19 mouse cellular contexts compared by ENCODE assay signal in the genomic region with DNA sequence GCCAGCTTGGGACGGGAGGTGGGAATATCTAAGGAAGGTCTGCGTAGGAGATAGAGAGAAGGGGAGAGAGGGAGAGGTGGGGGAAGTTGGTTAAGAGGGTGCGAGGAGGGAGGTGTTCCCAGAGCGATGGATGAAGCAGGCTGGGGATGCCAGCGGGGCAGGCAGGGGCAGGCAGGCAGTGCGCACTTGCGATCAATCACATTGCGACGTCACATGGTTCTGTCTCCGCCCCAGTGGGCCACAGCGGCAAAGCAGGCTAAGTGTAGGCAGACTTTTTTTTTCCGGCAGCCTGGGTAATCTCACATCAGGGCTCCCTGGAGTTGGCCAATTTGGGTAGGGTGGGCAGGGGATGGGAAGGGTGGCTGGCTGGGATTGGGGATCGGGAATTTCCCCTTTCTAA. TPM values are rescaled to one million over a fixed set of nuclear protein-coding genes. Genes with fewer than 3 reads are reported as not detected.
DNase-seq lines count a peak whose midpoint lies in the region; ATAC-seq and TF ChIP-seq lines count a peak whose summit lies in the region.
"Had no signal": no experiment of that assay in that cellular context is flagged by ENCODE, and none has a peak within 500 bp of the region (broad histone marks: within the 10 kb centered on the region; RNA-seq: fewer than 3 reads in every experiment).

No protein-coding gene starts in this region.

- no peaks in the 10 kb centered on the region for H3K27me3 ChIP-seq in forebrain, embryonic 10.5 days (ENCODE audit: poor library complexity, severe bottlenecking)
- no peaks in the 10 kb centered on the region for H3K27me3 ChIP-seq in forebrain, embryonic 16.5 days (replicated peaks; ENCODE audit: control insufficient read depth, insufficient read depth, low read length)
- no peaks in the 10 kb centered on the region for H3K27me3 ChIP-seq in limb, embryonic 14.5 days (ENCODE audit: control insufficient read depth, insufficient read depth, low read length)
- no peaks in the 10 kb centered on the region for H3K27me3 ChIP-seq in limb, embryonic 10.5 days (ENCODE audit: low read depth, poor library complexity, severe bottlenecking)
- no peaks in the 10 kb centered on the region for H3K27me3 ChIP-seq in forebrain, embryonic 15.5 days
- no peaks in the 10 kb centered on the region for H3K27me3 ChIP-seq in thymus, adult 2 months (ENCODE audit: control insufficient read depth, insufficient read depth, low read length)
- H3K27me3 ChIP-seq: liver, embryonic 13.5 days had no signal

- no peak for TF ChIP-seq POLR2A in limb, embryonic 14.5 days (IDR thresholded peaks at IDR 0.05; ENCODE audit: borderline replicate concordance, extremely low read depth, insufficient read depth, insufficient read length)
- TF ChIP-seq POLR2A in thymus, adult 2 months (IDR thresholded peaks at IDR 0.05; ENCODE audit: control insufficient read depth, extremely low read depth, insufficient read depth, low read length, poor library complexity): no peak

- peaks cover 99% of the 10 kb centered on the region for H3K36me3 ChIP-seq in forebrain, embryonic 10.5 days (replicated peaks)
- H3K36me3 ChIP-seq in forebrain, embryonic 16.5 days (ENCODE audit: control insufficient read depth, insufficient read depth): peaks cover 24% of the 10 kb centered on the region
- peaks cover 96% of the 10 kb centered on the region for H3K36me3 ChIP-seq in limb, embryonic 14.5 days (ENCODE audit: control insufficient read depth, insufficient read depth, low read length)
- peaks cover 98% of the 10 kb centered on the region for H3K36me3 ChIP-seq in limb, embryonic 10.5 days
- peaks cover 56% of the 10 kb centered on the region for H3K36me3 ChIP-seq in forebrain, embryonic 15.5 days
- peaks cover 14% of the 10 kb centered on the region; the same call in 1 of the 2 replicates for H3K36me3 ChIP-seq in thymus, adult 2 months (ENCODE audit: control insufficient read depth, insufficient read depth, low read length)

- no peaks in the 10 kb centered on the region for H3K9me3 ChIP-seq in forebrain, embryonic 10.5 days
- H3K9me3 ChIP-seq in forebrain, embryonic 16.5 days (ENCODE audit: control insufficient read depth, low read length): no peaks in the 10 kb centered on the region
- no peaks in the 10 kb centered on the region for H3K9me3 ChIP-seq in limb, embryonic 14.5 days (ENCODE audit: control insufficient read depth, low read length)
- H3K9me3 ChIP-seq in limb, embryonic 10.5 days (replicated peaks): no peaks in the 10 kb centered on the region
- H3K9me3 ChIP-seq in forebrain, embryonic 15.5 days: no peaks in the 10 kb centered on the region
- H3K9me3 ChIP-seq: heart, embryonic 10.5 days; liver, embryonic 13.5 days had no signal

- 55% methylated on average over 13 of the region's 13 CpGs for WGBS in forebrain, embryonic 10.5 days
- WGBS in forebrain, embryonic 16.5 days: 52% methylated on average over 13 of the region's 13 CpGs
- 57% methylated on average over 13 of the region's 13 CpGs for WGBS in limb, embryonic 14.5 days
- 41% methylated on average over 13 of the region's 13 CpGs for WGBS in limb, embryonic 10.5 days
- WGBS in forebrain, embryonic 15.5 days: 53% methylated on average over 13 of the region's 13 CpGs
- WGBS in thymus, adult 2 months: 91% methylated on average over 13 of the region's 13 CpGs

- no peak for ATAC-seq in forebrain, embryonic 16.5 days
- 0 out of 2 replicates have a peak, but pooled peaks have one; percentile 20 for ATAC-seq in limb, embryonic 14.5 days (ENCODE audit: low FRiP score, low read depth)
- ATAC-seq in forebrain, embryonic 15.5 days (replicated peaks): no peak; the same call in 1 of the 2 replicates
- ATAC-seq: intestine, postnatal 0 days had no signal

- no peak overlapping the region for H3K9ac ChIP-seq in forebrain, embryonic 16.5 days (replicated peaks; ENCODE audit: low read depth, low read length)
- H3K9ac ChIP-seq in limb, embryonic 14.5 days (ENCODE audit: low read depth, low read length, severe bottlenecking): no peak overlapping the region
- no peak overlapping the region for H3K9ac ChIP-seq in forebrain, embryonic 15.5 days (replicated peaks)
- H3K9ac ChIP-seq: liver, embryonic 13.5 days had no signal

- no peak for TF ChIP-seq CTCF in thymus, adult 2 months (IDR thresholded peaks at IDR 0.05; ENCODE audit: borderline replicate concordance, control insufficient read depth, extremely low read depth, insufficient read depth, low read length, poor library complexity)

- H3K4me2 ChIP-seq in forebrain, embryonic 16.5 days (ENCODE audit: low read length): no peak overlapping the region
- H3K4me2 ChIP-seq in limb, embryonic 14.5 days (replicated peaks; ENCODE audit: low read depth, low read length, severe bottlenecking): no peak overlapping the region
- no peak overlapping the region for H3K4me2 ChIP-seq in forebrain, embryonic 15.5 days (replicated peaks)
- H3K4me2 ChIP-seq: liver, embryonic 13.5 days had no signal

- H3K27ac ChIP-seq in forebrain, embryonic 10.5 days: peak overlapping the region; percentile 32; the same call in 1 of the 2 replicates
- no peak overlapping the region for H3K27ac ChIP-seq in forebrain, embryonic 16.5 days (ENCODE audit: low read length)
- H3K27ac ChIP-seq in limb, embryonic 14.5 days (replicated peaks; ENCODE audit: low read depth, low read length): no peak overlapping the region
- H3K27ac ChIP-seq in limb, embryonic 10.5 days: no peak overlapping the region
- H3K27ac ChIP-seq in forebrain, embryonic 15.5 days (replicated peaks): 0 out of 2 replicates have a peak overlapping the region, but pooled peaks have one; percentile 5
- H3K27ac ChIP-seq in thymus, adult 2 months (ENCODE audit: control insufficient read depth, insufficient read depth, low read length): no peak overlapping the region
- H3K27ac ChIP-seq: heart, embryonic 10.5 days; liver, embryonic 13.5 days had no signal

- H3K4me3 ChIP-seq in forebrain, embryonic 10.5 days: no peak overlapping the region
- no peak overlapping the region for H3K4me3 ChIP-seq in forebrain, embryonic 16.5 days (replicated peaks; ENCODE audit: low read length)
- H3K4me3 ChIP-seq in limb, embryonic 14.5 days (replicated peaks; ENCODE audit: low read length): no peak overlapping the region
- H3K4me3 ChIP-seq in limb, embryonic 10.5 days: no peak overlapping the region
- H3K4me3 ChIP-seq in forebrain, embryonic 15.5 days: no peak overlapping the region
- no peak overlapping the region for H3K4me3 ChIP-seq in thymus, adult 2 months (ENCODE audit: control insufficient read depth, insufficient read depth, low read length)
- H3K4me3 ChIP-seq: heart, embryonic 10.5 days; liver, embryonic 13.5 days had no signal

- DNase-seq in forebrain, embryonic 10.5 days (ENCODE audit: extremely low spot score, low spot score): no peak
- no peak for DNase-seq in limb, embryonic 14.5 days (ENCODE audit: low spot score)
- no peak for DNase-seq in limb, embryonic 10.5 days (ENCODE audit: low spot score)
- peak; percentile 44 for DNase-seq in ES-CJ7 (ENCODE audit: low read depth, low spot score)
- no peak for DNase-seq in lung, postnatal 10 days
- no peak for DNase-seq in thymus, adult 2 months
- DNase-seq: adrenal gland, postnatal 14 days; B cell, adult 2 months; cerebellum, adult 9-10 months; gastrocnemius, postnatal 25 days; heart, postnatal 36 days; kidney, postnatal 25 days; layer of hippocampus, postnatal 36 days; liver, embryonic 13.5 days; right cerebral cortex, postnatal 4 days had no signal

- peaks cover 10% of the 10 kb centered on the region; the same call in 1 of the 2 replicates for H3K4me1 ChIP-seq in forebrain, embryonic 10.5 days
- peaks cover 12% of the 10 kb centered on the region for H3K4me1 ChIP-seq in forebrain, embryonic 16.5 days (replicated peaks; ENCODE audit: control insufficient read depth, insufficient read depth, low read length)
- no peaks in the 10 kb centered on the region for H3K4me1 ChIP-seq in limb, embryonic 14.5 days (ENCODE audit: control insufficient read depth, insufficient read depth, low read length)
- peaks cover 8% of the 10 kb centered on the region; the same call in 1 of the 2 replicates for H3K4me1 ChIP-seq in limb, embryonic 10.5 days
- H3K4me1 ChIP-seq in forebrain, embryonic 15.5 days: 0 out of 2 replicates have a peak, but pooled peaks cover 8% of the 10 kb centered on the region
- H3K4me1 ChIP-seq in thymus, adult 2 months (replicated peaks; ENCODE audit: control insufficient read depth, insufficient read depth, low read length): no peaks in the 10 kb centered on the region

RNA-seq across cellular contexts. Expression of a gene that starts 59.9 kb away (rescaled TPM):
- polyA plus RNA-seq in forebrain, embryonic 10.5 days (2016; fragmentation: Nextera tagmentation; extraction: Ambion mirVana): 19.8 and 21.4 TPM in 2 replicates
- polyA plus RNA-seq in forebrain, embryonic 16.5 days (2015; fragmentation: Nextera tagmentation; extraction: Ambion mirVana): 93.7 and 99.2 TPM in 2 replicates
- polyA plus RNA-seq in limb, embryonic 14.5 days (2012; rRNA removed): 8.0 and 11.6 TPM in 2 replicates
- polyA plus RNA-seq in limb, embryonic 14.5 days (2014; fragmentation: Nextera tagmentation; extraction: Ambion mirVana): 5.8 and 7.6 TPM in 2 replicates
- polyA plus RNA-seq in limb, embryonic 10.5 days (2016; fragmentation: Nextera tagmentation; extraction: Ambion mirVana): 15.5 and 17.5 TPM in 2 replicates
- polyA plus RNA-seq in forebrain, embryonic 15.5 days (2015; fragmentation: Nextera tagmentation; extraction: Ambion mirVana): 82.8 and 85.4 TPM in 2 replicates
- polyA plus RNA-seq in thymus, adult 2 months (2012; rRNA removed): 1.2 and 1.5 TPM in 2 replicates

Comparison
In these comparisons a context has a peak if more than half of its experiments do, and no peak if none do; other contexts are left out.
1. H3K27ac ChIP-seq: peak in forebrain, embryonic 10.5 days (single experiment) and forebrain, embryonic 15.5 days (single experiment); none in forebrain, embryonic 16.5 days (single experiment), limb, embryonic 14.5 days (single experiment), limb, embryonic 10.5 days (single experiment) and thymus, adult 2 months (single experiment).